Mouse (Mus musculus) spleen, postnatal 10 days (tissue): Measurements from ENCODE around the gene Pafah2.

Source experiments
- DNase-seq, 2 experiments: peaks; one replicate each; pipeline ENCODE4 v3.0.0; 2021 to 2022; ENCODE audit warnings: low spot score in 2 of 2

Pafah2 gene

GRCm38 (mm10) chr4:134395977-134396825, at the start of gene Pafah2:
Gene Pafah2 (plus strand): TSS chr4:134396320.
- DNase-seq = peak; percentile 77 to 88

- no peak for DNase-seq
Observed at GRCm38 (mm10) chr4:134348078-134348477, 48.0 kb upstream of the Pafah2 start.

- no peak for DNase-seq
Observed at GRCm38 (mm10) chr4:134348545-134348944, 47.6 kb upstream of the Pafah2 start.

GRCm38 (mm10) chr4:134349829-134350228, 46.3 kb upstream of the Pafah2 start:
- DNase-seq = no peak

GRCm38 (mm10) chr4:134350641-134351040, 45.5 kb upstream of the Pafah2 start:
- DNase-seq = no peak

GRCm38 (mm10) chr4:134351329-134352260, 44.5 kb upstream of the Pafah2 start:
- no peak for DNase-seq

GRCm38 (mm10) chr4:134352261-134352707, 43.8 kb upstream of the Pafah2 start:
- no peak for DNase-seq

GRCm38 (mm10) chr4:134352929-134353328, 43.2 kb upstream of the Pafah2 start:
- DNase-seq = no peak

- DNase-seq = no peak
Observed at GRCm38 (mm10) chr4:134353527-134354409, 42.4 kb upstream of the Pafah2 start.

- DNase-seq = no peak
Observed at GRCm38 (mm10) chr4:134355841-134356452, 40.2 kb upstream of the Pafah2 start.

- DNase-seq = peak; percentile 66 to 84
Observed at GRCm38 (mm10) chr4:134356591-134357460, 39.3 kb upstream of the Pafah2 start.

- no peak for DNase-seq
Observed at GRCm38 (mm10) chr4:134357461-134357771, 38.7 kb upstream of the Pafah2 start.

GRCm38 (mm10) chr4:134359649-134360048, 36.5 kb upstream of the Pafah2 start:
- DNase-seq = no peak

GRCm38 (mm10) chr4:134361215-134361614, 34.9 kb upstream of the Pafah2 start:
- no peak for DNase-seq

GRCm38 (mm10) chr4:134362124-134362523, 34.0 kb upstream of the Pafah2 start:
- DNase-seq = no peak

- peak in 1 of 2 experiments; percentile 76 for DNase-seq
Observed at GRCm38 (mm10) chr4:134362586-134362985, 33.5 kb upstream of the Pafah2 start.

GRCm38 (mm10) chr4:134365280-134365679, 30.8 kb upstream of the Pafah2 start:
- no peak for DNase-seq

GRCm38 (mm10) chr4:134370649-134371221, 25.4 kb upstream of the Pafah2 start:
- DNase-seq = no peak

GRCm38 (mm10) chr4:134371316-134371855, 24.7 kb upstream of the Pafah2 start:
- DNase-seq = no peak
